Mouse (Mus musculus) cerebellum, adult 18-20 months (tissue): ENCODE measurements around the gene Pip5k1b.
"Not testable (repeated sequence)": the region's sequence is repeated elsewhere in the genome, so short reads cannot be mapped to it uniquely, and the experiment has no call there.

Experiments used
- DNase-seq, 2 experiments: peaks; one replicate each; pipeline ENCODE4 v3.0.0; 2021

Gene Pip5k1b

DNA sequence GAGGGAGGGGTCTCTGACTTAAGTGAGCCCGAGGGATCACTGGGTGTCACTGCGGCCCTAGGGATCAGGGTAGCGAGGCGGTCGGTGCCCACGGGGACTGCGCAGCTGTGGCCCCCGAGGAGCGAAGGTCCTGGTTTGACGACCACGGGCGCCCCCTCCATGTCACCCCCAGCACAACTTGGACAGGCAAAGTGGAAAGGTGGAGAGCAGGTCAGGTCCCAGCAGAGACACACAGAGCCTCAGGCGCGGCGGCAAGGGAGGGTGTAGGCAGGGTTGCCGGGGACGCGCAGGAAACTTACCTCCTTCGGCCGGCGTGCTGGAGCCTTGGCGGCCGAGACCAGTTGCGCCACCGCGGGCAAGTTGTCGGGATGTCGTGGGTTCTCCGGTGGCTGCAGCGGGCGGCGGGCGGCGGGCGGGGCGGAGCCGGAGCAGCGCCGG lies at the start of gene Pip5k1b:
Gene Pip5k1b (minus strand): TSS at position 407 of the 438 bp plus-strand sequence.
- DNase-seq: peak; percentile 71 to 77

DNA sequence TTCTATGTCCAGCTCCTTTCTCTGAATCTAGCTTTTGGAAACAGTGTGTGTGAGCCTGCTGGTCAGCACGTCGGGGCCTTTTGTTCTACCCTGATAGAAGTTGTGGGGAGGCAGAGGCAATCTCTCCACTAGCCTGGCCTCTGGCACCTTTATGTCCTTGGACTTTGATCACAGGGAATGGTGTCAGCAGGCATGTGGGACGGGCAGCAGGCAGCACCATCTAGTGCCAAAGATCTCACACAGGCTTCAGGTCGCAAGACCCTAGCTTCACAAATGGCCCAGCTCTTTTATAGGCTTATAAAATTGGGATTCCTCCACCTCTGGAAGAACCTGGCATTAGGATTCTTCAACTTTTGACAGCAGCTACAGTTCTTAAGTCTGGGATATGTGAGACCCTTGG lies 48.4 kb upstream of the Pip5k1b start:
- DNase-seq: peak in 1 of 2 experiments; percentile 9

DNA sequence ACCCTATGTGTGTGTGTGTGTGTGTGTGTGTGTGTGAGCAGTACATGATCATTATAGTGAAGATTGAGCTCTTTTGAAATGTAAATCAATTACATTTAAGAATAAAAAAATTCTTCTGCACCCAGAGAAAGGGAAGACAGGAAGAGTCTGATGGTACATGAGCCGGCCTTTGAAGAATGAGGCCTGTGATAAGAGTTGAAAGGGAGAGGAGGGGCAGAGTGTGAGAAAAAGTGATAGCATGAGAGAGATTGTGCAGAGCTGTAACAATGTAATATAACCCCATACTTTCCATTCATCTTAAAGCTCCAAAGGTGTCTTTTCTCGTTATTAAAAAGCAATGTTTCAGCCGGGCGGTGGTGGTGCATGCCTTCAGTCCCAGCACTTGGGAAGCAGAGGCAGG lies 47.8 kb upstream of the Pip5k1b start:
- DNase-seq: no peak

DNA sequence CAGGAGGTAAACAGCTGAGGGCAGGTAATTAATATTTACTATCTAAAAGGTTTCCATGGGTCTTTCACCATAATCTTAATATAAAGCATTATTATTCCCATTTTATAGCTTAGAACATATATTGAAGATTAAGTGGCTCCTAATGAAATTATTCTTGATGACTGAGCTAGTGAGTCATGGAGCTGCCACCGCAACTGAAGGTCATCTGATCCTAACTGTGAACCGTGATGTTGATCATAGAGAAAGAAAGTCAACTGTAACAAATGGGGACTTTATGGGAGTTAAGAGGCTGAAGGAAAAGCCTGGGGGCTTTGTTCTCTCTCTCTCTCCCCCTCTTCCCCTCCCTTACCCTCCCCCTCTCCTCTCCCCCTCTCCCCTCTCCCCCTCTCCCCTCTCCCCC lies 31.1 kb upstream of the Pip5k1b start:
- no peak for DNase-seq

DNA sequence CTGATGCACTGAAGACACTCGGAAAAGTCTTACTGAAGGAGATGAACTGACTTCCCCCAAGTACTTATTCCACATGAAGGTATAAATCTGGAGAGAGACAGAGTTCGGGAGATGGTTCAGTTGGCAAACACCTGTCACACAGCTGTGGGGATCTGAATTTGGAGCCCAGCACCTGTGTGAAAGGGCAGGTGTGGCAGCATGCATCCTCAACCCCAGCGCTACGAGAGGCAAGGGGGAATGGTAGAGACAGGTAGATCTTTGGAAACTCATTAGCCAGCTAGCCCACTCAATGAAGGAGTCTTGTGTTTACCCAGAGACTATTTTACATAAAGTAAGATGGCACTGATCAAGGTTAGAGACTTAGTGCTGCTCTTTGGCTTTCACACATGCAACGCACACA lies 29.5 kb upstream of the Pip5k1b start:
- DNase-seq: no peak

DNA sequence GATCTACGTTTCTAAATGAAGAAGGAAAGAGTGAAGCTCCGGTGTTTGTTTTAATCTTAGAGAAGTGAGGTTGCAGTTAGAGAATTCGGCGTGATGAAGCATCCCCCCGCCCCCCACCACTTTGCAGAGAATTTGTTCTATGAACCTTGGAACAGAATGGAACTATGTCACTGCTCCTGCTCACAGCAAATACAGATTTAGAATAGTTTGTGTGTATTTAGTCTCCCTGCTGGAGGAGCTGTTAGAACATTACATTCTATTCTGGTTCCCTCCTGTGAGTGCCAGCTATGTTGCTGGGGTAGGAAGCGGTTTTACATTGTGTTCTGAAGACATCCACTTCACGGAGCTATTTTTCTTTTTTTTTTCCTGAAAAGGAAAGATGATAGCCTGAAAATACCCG lies 28.3 kb upstream of the Pip5k1b start:
- DNase-seq: no peak

DNA sequence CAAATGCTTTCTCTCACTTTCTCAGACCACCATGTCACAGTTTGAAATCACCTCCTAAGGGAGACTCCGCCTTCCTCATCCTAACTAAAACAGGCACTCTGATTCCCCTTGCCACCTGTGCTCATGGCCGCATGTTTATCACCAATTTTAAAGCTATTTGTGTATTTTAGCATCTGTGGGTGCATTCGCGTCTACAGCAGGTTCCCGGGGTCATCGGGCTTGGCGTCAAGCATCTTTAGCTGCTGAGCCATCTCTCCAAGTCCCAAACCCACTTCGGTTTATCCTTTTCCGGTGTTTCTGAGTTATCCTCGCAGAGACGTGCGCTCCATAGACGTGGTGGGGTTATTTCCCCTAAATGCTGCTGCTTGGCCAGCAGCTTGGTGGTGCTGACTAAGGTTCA lies 20.5 kb upstream of the Pip5k1b start:
- DNase-seq: no peak

DNA sequence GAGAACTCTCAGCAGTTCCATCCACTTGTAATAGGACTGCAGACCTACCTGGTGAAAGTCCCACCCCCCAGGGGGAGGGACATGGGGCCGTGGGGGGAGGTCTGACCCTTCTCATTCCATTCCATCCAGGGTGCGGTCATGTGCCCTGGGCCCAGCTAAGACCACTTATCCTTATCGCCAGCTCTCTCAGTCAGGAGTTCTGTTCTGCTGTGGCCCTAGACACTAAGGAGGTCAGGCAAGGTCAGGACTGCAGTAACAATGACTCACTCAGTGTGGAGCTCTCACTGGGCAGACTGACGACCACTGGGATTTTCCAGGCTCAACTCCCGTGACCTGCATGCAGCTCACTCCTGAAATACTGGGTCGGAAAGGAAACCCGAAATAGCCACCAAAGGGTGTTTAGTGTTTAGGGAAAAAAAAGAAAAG lies 16.1 kb upstream of the Pip5k1b start:
- no peak for DNase-seq

DNA sequence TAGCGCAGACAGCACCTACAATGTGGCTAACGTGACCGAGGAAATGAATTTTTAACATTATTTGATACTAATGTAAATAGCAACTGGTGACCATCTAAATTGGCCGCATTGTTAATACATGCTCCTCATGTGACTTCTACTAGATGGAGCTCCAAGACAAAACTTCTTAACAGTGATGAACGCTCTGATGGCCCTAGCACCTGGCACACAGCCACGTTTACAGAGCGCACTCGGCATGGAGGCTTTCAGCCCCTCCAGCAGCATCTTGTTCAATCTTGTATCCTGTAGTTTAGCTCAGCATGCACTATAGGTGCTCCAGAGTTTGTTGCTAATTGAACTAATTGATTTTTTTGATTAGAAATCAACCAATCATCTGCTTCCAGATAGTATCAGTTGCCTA lies 15.3 kb upstream of the Pip5k1b start:
- DNase-seq: no peak

DNA sequence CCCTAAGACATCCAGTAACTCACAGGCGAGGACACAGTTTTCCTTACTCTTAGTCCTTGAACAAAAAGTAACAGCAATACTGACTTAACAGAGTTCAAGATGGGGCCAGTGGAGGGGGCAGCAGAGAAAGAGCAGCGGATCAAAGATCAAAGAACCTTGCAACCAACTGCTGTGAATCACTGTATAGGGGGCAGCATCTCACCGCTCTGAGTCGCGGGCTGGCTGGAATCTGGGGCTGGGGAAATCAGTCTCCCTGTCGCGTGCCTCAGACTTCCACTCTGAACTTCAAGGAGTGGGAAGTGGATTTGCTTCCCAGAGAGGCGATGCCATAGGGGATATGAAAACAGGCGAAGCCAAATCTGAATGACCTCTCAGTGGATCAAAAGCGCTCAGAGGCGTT lies 1.8 kb upstream of the Pip5k1b start:
- no peak for DNase-seq

DNA sequence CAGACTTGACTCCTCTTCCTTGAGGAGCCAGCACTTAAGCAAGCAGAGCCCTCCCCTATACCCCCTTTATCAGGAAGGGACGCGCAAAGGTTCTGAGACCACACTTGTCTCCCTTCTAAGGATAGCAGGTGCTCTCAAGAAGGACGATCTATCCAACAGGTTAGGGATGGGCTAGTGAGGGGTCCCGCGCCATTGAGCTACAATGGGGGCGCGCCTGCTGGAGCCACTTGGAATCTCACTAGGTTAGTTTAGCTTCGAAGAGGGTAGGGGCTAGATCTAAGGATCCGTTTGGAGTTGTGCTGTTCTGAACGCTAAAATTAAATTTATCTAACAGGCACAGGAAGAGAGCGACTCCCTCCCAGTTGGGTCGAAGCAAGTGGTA lies 904 bp upstream of the Pip5k1b start:
- DNase-seq: no peak

DNA sequence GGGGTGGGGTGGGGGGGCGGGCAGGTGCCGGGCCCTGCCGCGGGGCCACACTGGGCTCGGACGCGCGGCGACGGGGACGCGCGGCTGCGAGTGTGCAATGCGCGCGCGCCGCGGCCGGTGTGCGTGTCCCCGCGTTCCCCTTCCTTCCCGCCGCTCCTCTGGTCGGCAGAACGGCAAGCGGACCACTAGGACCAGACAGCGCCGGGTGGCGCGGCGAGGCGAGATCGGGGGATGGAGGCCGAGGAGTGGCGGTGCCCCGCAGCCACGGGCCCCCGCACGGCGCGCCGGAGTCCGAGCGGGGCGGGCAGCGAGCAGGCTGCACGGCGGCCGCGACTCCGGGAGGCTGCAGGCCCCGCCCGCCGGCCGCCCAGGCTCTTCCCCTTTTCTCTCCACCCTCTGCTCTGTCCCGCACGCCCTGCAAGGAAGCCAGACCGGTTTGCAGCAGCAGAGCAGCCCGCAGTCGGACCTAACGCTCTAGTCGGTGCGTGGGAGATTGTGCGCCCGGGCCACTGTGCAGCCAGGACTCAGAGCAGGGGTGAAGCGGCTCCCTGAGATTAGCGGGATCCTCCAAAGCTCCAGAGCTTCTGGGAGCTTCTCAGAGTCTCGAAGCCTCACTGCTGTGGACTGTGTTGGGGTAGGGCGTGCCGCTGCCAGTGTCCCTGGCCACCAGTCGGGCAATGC lies 372 bp upstream of the Pip5k1b start:
- DNase-seq: peak; percentile 85 to 90

DNA sequence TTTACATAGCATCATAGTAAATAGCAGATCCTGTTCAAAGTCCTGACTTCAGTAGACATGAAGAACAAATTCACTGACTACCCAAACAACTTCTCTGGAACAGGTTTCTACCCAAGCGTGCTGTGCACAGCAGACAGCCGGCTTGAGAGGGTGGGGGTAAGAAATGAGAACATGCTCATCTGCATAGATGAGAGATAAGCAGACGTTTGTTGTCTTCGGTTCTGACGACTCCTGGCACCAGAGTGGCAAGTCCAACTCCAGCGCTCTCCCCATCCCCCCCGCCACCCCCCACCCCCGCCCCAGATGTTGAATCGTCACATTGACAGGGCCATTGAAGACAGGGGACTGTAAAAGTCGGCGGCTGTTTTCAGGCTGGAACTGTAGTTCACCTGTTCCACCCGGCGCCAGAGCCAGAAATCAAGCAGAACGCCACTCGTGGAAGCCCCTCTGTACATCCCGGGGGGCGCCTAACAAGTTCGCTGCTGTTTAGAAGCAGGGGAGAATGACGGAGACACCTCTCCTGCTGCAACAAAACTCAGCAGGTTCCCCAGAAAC lies 684 bp downstream of the Pip5k1b start:
- DNase-seq: peak in 1 of 2 experiments; percentile 50

DNA sequence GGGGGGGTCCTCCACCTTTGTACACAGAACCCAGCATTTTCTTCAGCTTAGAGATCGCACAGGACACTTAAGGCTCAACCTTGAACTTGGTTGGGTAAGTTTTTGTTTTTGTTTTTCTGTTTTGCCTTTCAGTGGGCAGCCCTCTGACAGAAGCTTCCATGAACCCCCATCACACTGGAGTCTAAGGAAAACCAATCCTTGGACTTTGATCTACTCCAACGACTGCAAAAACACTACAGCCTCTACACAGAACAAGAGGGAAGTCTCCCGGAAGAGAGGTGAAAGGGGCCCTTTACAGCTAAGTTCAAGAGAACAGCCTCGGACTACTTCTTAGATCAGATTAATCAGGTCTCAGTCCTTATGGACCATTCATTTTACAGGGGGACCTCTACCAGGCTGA lies 1.2 kb downstream of the Pip5k1b start:
- no peak for DNase-seq

DNA sequence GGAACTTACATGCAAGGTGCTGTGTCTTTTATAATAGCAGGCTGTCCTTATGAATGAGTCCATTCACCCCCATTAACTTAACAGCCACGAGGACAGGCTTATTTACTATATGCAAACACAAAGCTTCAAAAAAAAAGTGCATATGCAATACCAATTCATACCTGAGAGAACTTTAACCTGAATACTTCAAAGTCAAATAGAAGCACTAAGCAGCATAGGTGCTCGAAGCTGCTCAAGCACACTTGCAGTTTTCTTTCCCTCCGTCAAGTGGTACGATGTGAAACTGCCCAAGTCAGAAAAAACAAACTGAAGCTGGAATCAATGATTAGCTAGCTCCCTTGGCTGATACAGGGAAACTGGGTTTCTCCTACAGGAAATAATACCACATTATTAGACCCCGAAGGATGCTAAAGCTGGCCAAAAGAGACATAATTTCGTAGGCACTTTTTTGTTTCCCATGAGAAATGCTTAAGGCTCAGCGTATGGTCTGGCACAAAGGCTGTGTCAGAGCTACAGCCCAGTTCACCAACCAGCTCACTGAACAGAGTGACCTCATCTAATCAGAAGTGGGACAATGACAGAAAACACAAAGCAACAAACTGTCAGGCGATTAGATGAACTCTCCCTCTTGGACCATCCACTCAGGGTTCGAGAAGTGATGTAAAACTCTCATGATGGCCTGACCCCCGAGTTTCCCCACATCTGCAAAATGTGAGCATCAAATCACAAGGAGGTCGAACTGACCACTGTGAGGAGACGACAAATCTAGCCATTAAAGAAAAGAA lies 2.2 kb downstream of the Pip5k1b start:
- DNase-seq: peak; percentile 37 to 45

DNA sequence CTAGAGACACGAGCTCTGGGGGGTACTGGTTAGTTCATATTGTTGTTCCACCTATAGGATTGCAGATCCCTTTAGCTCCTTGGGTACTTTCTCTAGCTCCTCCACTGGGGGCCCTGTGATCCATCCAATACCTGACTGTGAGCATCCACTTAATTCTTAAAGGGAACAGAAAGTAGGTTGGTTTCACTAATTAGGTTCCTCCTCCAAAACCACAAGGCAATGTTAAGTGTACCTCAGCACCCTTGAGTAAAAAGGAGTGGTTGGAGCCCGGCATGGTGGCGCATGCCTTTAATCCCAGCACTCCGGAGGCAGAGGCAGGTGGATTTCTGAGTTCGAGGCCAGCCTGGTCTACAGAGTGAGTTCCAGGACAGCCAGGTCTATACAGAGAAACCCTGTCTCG lies 3.0 kb downstream of the Pip5k1b start:
- DNase-seq: not testable (repeated sequence)

DNA sequence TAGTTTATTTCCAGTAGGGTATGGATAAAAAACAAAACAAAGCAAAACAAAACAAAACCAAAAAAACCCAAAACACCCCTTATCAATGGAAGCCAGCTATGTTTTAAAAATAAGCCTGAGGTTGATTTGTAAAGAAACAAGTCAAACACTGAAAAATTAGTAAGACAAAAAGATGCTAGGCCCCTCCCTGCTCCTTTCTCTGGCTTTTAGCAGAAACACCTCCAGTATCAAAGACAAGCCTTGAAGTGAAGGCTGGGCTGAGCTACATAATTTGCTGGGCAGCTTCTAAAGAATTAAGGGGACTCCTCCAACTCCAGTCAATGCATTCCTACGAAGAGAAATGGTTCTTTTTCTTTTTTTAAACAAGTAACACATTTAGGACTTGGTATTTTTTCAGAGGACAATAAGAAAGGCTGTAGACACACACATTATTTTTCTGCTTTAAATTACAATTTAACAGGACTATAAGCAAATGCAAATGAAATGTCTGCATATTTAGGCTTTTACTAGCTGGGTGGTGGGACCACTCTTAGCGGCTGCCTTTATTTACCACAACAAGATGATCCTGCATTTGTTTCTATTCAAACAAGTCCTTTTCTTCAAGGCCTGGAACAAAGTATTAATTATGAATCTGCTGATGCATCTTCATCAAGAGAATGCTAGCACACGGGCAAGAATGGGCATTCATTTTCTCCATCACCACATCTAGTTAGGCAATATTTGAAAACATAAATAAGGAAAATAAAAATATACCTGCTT lies 4.3 kb downstream of the Pip5k1b start:
- no peak for DNase-seq

DNA sequence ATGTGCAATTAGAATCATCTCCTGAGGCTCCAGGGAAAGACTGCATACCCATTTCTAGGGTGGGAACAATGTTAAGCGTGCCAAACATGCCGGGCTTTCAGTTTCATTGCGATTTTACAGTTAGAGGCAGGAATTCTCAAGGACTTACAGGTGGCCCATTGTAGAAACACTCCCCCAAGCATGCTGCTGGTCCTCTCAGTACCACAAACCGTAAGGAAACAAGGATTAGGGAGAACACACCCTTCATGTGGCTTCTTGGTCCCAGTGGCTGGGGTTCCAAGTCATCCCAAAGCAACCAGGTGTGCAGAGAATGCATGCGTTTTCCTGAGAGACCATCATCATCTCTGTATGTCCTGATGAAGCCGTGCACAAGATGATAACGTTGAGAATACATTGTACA lies 4.9 kb downstream of the Pip5k1b start:
- no peak for DNase-seq

DNA sequence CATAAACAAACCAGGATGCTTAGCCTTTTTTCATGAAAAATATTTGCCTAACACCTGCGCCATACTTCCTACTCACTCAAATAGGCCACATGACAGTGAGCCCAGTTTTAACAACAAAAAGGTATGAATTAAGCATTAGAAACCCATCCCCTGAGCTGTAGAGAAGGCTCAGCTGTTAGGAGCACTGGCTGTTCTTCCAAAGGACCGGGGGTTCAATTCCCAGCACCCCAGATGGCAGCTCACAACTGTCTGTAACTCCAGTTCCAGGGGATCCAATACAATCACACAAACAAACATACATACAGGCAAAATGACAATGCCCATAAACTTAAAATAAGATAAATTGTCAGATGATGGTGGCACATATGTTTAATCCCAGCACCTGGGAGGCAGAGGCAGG lies 5.7 kb downstream of the Pip5k1b start:
- no peak for DNase-seq

DNA sequence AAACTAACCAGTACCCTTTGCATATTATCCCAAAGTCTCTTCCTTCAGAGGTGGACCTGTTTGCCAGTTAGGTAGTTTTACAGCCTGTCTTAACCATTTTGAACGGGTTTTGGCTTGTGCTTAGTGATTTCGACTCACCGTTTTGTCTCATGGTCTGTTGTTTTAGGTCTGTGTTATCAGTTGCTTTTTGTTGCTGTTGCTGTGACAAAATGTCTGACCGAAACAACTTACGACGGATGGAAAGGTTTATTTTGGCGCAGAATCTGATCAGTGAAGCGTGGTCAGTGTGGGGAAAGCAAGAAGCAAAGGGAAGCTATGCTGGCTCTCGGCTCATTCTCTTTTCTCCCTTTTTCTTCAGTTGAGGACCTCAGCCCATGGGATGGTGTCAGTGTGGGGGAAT lies 7.3 kb downstream of the Pip5k1b start:
- DNase-seq: no peak

DNA sequence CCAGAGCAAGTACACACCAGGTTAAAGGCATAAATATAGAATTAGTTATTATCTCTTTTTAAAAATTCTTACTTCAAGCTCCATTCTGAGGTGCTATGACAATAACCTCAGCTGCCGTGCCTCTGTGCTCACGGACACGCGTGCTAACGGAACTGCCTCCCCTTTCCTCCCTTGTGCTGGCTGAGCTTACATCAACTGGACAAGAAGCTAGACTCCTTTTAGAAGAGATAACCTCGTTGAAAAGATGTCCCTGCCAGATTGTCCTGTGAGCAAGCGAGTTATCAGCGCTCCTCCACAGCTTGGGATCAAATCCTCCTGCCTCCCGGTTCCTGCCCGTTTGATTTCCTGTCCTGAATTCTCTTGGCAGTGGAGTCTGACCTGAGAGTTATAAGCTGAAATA lies 9.5 kb downstream of the Pip5k1b start:
- no peak for DNase-seq

DNA sequence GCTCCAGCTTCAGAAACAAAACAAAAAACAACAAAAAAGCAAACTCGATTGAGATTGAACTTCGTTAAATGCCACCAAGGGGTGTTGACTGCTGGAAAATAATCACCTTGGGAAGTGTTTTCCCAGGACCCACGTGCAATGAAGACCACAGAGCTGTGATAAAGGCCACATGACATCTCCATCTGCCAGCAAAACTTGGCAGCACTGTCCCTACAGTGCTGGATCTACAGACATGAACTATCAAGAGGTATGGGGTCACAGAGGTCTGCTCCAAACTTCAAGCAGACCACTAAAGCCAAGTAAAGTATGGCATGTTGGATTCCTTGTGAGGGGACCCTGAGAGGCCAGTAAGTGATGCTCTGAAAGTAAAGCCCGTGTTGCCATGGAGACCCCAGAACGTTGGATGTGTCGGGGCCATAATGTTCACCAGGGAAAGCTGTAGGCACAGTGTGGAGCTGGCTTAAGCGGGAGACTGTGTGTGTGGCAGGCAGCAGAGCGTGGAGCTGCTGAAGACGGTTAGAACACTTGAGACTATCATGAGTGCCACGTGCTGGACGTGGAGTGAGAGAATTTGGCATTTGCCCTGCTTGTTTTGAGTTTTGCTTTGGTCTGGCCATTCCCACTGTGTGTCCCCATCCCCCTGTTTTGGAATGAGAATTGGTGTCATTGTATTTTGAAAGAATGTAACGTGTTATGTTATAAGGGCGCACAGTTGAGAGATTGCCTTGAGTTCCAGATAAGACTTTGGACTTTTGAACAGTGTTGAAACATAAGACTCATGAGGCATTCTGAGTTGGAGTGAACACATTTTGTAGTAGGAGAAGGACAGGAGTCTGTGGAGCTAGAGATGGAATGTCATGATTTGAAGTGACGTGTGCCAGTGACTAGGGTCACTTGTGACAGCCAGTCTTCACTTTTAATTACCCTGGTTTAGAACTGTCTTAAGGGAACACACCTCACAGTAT lies 12.0 kb downstream of the Pip5k1b start:
- no peak for DNase-seq
